15 mouse cellular contexts compared by ENCODE assay signal in genomic region chr6:120581748-120582147, GRCm38 (mm10). TPM values are rescaled to one million over a fixed set of nuclear protein-coding genes. Genes with fewer than 3 reads are reported as not detected.
DNase-seq lines count a peak whose midpoint lies in the region; ATAC-seq and TF ChIP-seq lines count a peak whose summit lies in the region.
"Had no signal": no experiment of that assay in that cellular context is flagged by ENCODE, and none has a peak within 500 bp of the region (broad histone marks: within the 10 kb centered on the region; RNA-seq: fewer than 3 reads in every experiment).

No protein-coding gene starts in this region.

- intact Hi-C loops in heart, adult 2 months (cut with DNase I), result loop anchor here (2.0 kb wide), 1 partner anchor 43 kb away; no protein-coding TSS in a partner anchor
- intact Hi-C loops in heart, postnatal 25 days (cut with DNase I), result loop anchor here (5.0 kb wide), 1 partner anchor 156 kb away; no protein-coding TSS in a partner anchor
- intact Hi-C loops in gastrocnemius, postnatal 14 days (cut with DNase I; ENCODE audit: low total_unique reads), result no loop called here

- peak; percentile 65 for TF ChIP-seq CTCF in heart, adult 2 months (IDR thresholded peaks at IDR 0.05)
- TF ChIP-seq CTCF in MEL (IDR thresholded peaks at IDR 0.05 in 2 of 3, conservative IDR thresholded peaks at IDR 0.05 in 1 of 3; ENCODE audit: control insufficient read depth in 1 of 3, insufficient read depth in 1 of 3, low read depth in 2 of 3, low read length in 3 of 3, poor library complexity in 1 of 3, severe bottlenecking in 1 of 3), result peak; percentile 33 to 56 (median 35)
- peak; percentile 57 for TF ChIP-seq CTCF in liver, postnatal 0 days (IDR thresholded peaks at IDR 0.05; ENCODE audit: low read depth)

- H3K4me2 ChIP-seq in liver, embryonic 13.5 days, result no peak overlapping the region
- no peak overlapping the region for H3K4me2 ChIP-seq in liver, postnatal 0 days (ENCODE audit: low read depth, low read length)
- H3K4me2 ChIP-seq: heart, embryonic 13.5 days had no signal

- no peak overlapping the region for H3K27ac ChIP-seq in heart, adult 2 months
- peak overlapping the region; percentile 90 for H3K27ac ChIP-seq in liver, embryonic 13.5 days
- H3K27ac ChIP-seq in MEL (ENCODE audit: control insufficient read depth, low read depth, low read length), result no peak overlapping the region
- no peak overlapping the region for H3K27ac ChIP-seq in liver, postnatal 0 days (ENCODE audit: low read depth)
- H3K27ac ChIP-seq: heart, embryonic 13.5 days had no signal

- peak; percentile 40 for TF ChIP-seq RAD21 in MEL (IDR thresholded peaks at IDR 0.05; ENCODE audit: low read depth, low read length)

- TF ChIP-seq EP300 in heart, adult 2 months (IDR thresholded peaks at IDR 0.05; ENCODE audit: insufficient read depth, low read depth, low read length), result no peak
- TF ChIP-seq EP300 in MEL (IDR thresholded peaks at IDR 0.05; ENCODE audit: low read depth in 1 of 2, low read length in 2 of 2), result no peak
- no peak for TF ChIP-seq EP300 in liver, postnatal 0 days (IDR thresholded peaks at IDR 0.05; ENCODE audit: low read depth)

- no peak for ATAC-seq in liver, embryonic 13.5 days (ENCODE audit: low read depth)
- ATAC-seq in liver, postnatal 0 days, result no peak
- ATAC-seq: activated CD4-positive, CD25-positive, alpha-beta regulatory T cell, adult 4 months had no signal

- H3K36me3 ChIP-seq in heart, adult 2 months (ENCODE audit: control insufficient read depth, insufficient read depth, low read length), result no peaks in the 10 kb centered on the region
- no peaks in the 10 kb centered on the region for H3K36me3 ChIP-seq in liver, embryonic 13.5 days
- H3K36me3 ChIP-seq in MEL (ENCODE audit: control insufficient read depth in 1 of 2, insufficient read depth in 2 of 2, low read length in 2 of 2), result peaks cover 0 to 8% of the 10 kb centered on the region in 2 experiments; a peak in 2 of 4 replicates
- no peaks in the 10 kb centered on the region for H3K36me3 ChIP-seq in liver, postnatal 0 days (replicated peaks; ENCODE audit: insufficient read depth, low read length)
- H3K36me3 ChIP-seq: heart, embryonic 13.5 days; hindbrain, embryonic 13.5 days had no signal

- WGBS in heart, adult 2 months, result 94% methylated on average over 2 of the region's 2 CpGs
- WGBS in liver, embryonic 13.5 days (ENCODE audit: insufficient replicate concordance), result 92% methylated on average over 2 of the region's 2 CpGs
- 81% methylated on average over 2 of the region's 2 CpGs for WGBS in liver, postnatal 0 days (ENCODE audit: insufficient replicate concordance)

- no peak overlapping the region for H3K4me3 ChIP-seq in heart, adult 2 months
- no peak overlapping the region for H3K4me3 ChIP-seq in liver, embryonic 13.5 days (replicated peaks)
- no peak overlapping the region for H3K4me3 ChIP-seq in MEL (ENCODE audit: control insufficient read depth in 1 of 2, insufficient read depth in 1 of 2, low read depth in 2 of 2, low read length in 2 of 2)
- no peak overlapping the region for H3K4me3 ChIP-seq in liver, postnatal 0 days (ENCODE audit: low read depth, low read length)
- H3K4me3 ChIP-seq: heart, embryonic 13.5 days; hindbrain, embryonic 13.5 days had no signal

- H3K27me3 ChIP-seq in heart, adult 2 months (ENCODE audit: control insufficient read depth, insufficient read depth, low read length), result no peaks in the 10 kb centered on the region
- H3K27me3 ChIP-seq in liver, embryonic 13.5 days, result no peaks in the 10 kb centered on the region
- no peaks in the 10 kb centered on the region for H3K27me3 ChIP-seq in MEL (ENCODE audit: control insufficient read depth in 1 of 2, insufficient read depth in 2 of 2, low read length in 2 of 2)
- H3K27me3 ChIP-seq in liver, postnatal 0 days (ENCODE audit: insufficient read depth, low read length), result no peaks in the 10 kb centered on the region

- H3K79me2 ChIP-seq in heart, adult 2 months (replicated peaks; ENCODE audit: control insufficient read depth, insufficient read depth, low read length), result no peaks in the 10 kb centered on the region
- H3K79me2 ChIP-seq in MEL (ENCODE audit: control insufficient read depth, insufficient read depth, low read length, poor library complexity), result no peaks in the 10 kb centered on the region

- H3K4me1 ChIP-seq in heart, adult 2 months (ENCODE audit: control insufficient read depth, insufficient read depth, low read length), result peaks cover 4% of the 10 kb centered on the region
- H3K4me1 ChIP-seq in liver, embryonic 13.5 days (replicated peaks), result peaks cover 43% of the 10 kb centered on the region
- H3K4me1 ChIP-seq in MEL (ENCODE audit: control insufficient read depth in 1 of 2, insufficient read depth in 2 of 2, low read length in 2 of 2), result peaks cover 0 to 6% of the 10 kb centered on the region in 2 experiments; a peak in 3 of 4 replicates
- H3K4me1 ChIP-seq in liver, postnatal 0 days (ENCODE audit: insufficient read depth), result peaks cover 23% of the 10 kb centered on the region

- H3K9ac ChIP-seq in heart, adult 2 months (ENCODE audit: low read depth, low read length), result no peak overlapping the region
- H3K9ac ChIP-seq in liver, embryonic 13.5 days, result no peak overlapping the region
- no peak overlapping the region for H3K9ac ChIP-seq in MEL (ENCODE audit: control insufficient read depth, low read depth, low read length, poor library complexity, severe bottlenecking)
- H3K9ac ChIP-seq in liver, postnatal 0 days (replicated peaks), result no peak overlapping the region
- H3K9ac ChIP-seq: heart, embryonic 13.5 days; hindbrain, embryonic 13.5 days had no signal

- no peak for DNase-seq in heart, adult 2 months
- no peak for DNase-seq in heart, postnatal 25 days (ENCODE audit: low spot score)
- no peak for DNase-seq in liver, embryonic 13.5 days
- DNase-seq in liver (no peak), MEL (ENCODE audit: low read depth, low spot score) (peak; percentile 32)
- DNase-seq in liver, postnatal 0 days, result no peak
- DNase-seq in gastrocnemius, postnatal 14 days, result no peak
- DNase-seq: adrenal gland, postnatal 36 days; gastrocnemius, postnatal 36 days; kidney, adult 18-20 months; lung, postnatal 10 days; right cerebral cortex, adult 18-20 months had no signal

- H3K9me3 ChIP-seq in liver, embryonic 13.5 days (replicated peaks), result no peaks in the 10 kb centered on the region
- no peaks in the 10 kb centered on the region for H3K9me3 ChIP-seq in MEL (replicated peaks; ENCODE audit: insufficient read depth, low read length)
- no peaks in the 10 kb centered on the region for H3K9me3 ChIP-seq in liver, postnatal 0 days (ENCODE audit: low read length)
- H3K9me3 ChIP-seq: heart, embryonic 13.5 days; hindbrain, embryonic 13.5 days had no signal

- no peak for TF ChIP-seq POLR2A in heart, adult 2 months (IDR thresholded peaks at IDR 0.05; ENCODE audit: insufficient read depth, low read depth, low read length)
- no peak for TF ChIP-seq POLR2A in MEL (IDR thresholded peaks at IDR 0.05; ENCODE audit: control insufficient read depth in 1 of 2, insufficient read depth in 1 of 2, low read depth in 1 of 2, low read length in 2 of 2, poor library complexity in 1 of 2)

TF ChIP-seq in MEL, 35 proteins besides CTCF, POLR2A, EP300 and RAD21:
- TF ChIP-seq SMC3 (IDR thresholded peaks at IDR 0.05; ENCODE audit: low read depth, low read length) (peak; percentile 40), KAT2A (conservative IDR thresholded peaks at IDR 0.05; ENCODE audit: low read depth, low read length) (no peak), ZC3H11A (IDR thresholded peaks at IDR 0.05; ENCODE audit: low read depth, low read length) (peak; percentile 46), MYC (IDR thresholded peaks at IDR 0.05; ENCODE audit: low read depth, low read length) (peak; percentile 69; the same call in 1 of the 2 replicates), NELFE (IDR thresholded peaks at IDR 0.05; ENCODE audit: low read depth, low read length) (no peak), MAZ (IDR thresholded peaks at IDR 0.05; ENCODE audit: low read depth, low read length) (no peak), RCOR1 (IDR thresholded peaks at IDR 0.05; ENCODE audit: low read depth, low read length) (no peak), CHD1 (IDR thresholded peaks at IDR 0.05; ENCODE audit: low read depth, low read length) (no peak), MXI1 (IDR thresholded peaks at IDR 0.05; ENCODE audit: low read depth, low read length) (0 out of 2 replicates have a peak, but pooled peaks have one; percentile 32), TCF12 (IDR thresholded peaks at IDR 0.05; ENCODE audit: low read depth, low read length) (no peak)

RNA-seq across cellular contexts. Expression of gene Hdhd5, which starts 50.6 kb away (rescaled TPM):
- 10 to 100 TPM; 17.1 to 18.4 TPM for total RNA-seq in heart, adult 2 months (2021)
- 29.9 and 38.7 TPM in 2 replicates for polyA plus RNA-seq in heart, adult 2 months (2012; rRNA removed)
- 10 to 100 TPM; 19.6 to 21.5 TPM for total RNA-seq in heart, postnatal 25 days (2021)
- polyA plus RNA-seq in liver, embryonic 13.5 days (2015; fragmentation: Nextera tagmentation; extraction: Ambion mirVana), result 11.5 and 12.5 TPM in 2 replicates
- 17.4 and 19.9 TPM in 2 replicates for total RNA-seq in MEL (2012; rRNA removed)
- polyA plus RNA-seq in MEL (2012; ENCODE audit: insufficient read depth in 1 of 2, insufficient read length in 2 of 2, low read depth in 1 of 2, low replicate concordance in 2 of 2, missing spikeins in 1 of 2), result 10 to 100 TPM in 1 of 2 experiments, not detected in 1; 17.8 TPM
- polyA plus RNA-seq in liver, postnatal 0 days (2015; fragmentation: Nextera tagmentation; extraction: Ambion mirVana), result 6.6 and 7.1 TPM in 2 replicates
- 10 to 100 TPM; 21.0 to 25.2 TPM for total RNA-seq in gastrocnemius, postnatal 14 days (2021)
